Mouse (Mus musculus) urinary bladder, adult 18-20 months (tissue): ENCODE measurements at regions not wholly inside any gene's neighbourhood (a gene's known extent, or its start where the extent isn't known, plus 50 kb on each side); places are given as distances from the start of the nearest gene placed in this dataset.

Experiments
- DNase-seq, 2 experiments: peaks; one replicate each; pipeline ENCODE4 v3.0.0; 2022; ENCODE audit warnings: low spot score in 2 of 2, mixed read lengths in 2 of 2

DNA sequence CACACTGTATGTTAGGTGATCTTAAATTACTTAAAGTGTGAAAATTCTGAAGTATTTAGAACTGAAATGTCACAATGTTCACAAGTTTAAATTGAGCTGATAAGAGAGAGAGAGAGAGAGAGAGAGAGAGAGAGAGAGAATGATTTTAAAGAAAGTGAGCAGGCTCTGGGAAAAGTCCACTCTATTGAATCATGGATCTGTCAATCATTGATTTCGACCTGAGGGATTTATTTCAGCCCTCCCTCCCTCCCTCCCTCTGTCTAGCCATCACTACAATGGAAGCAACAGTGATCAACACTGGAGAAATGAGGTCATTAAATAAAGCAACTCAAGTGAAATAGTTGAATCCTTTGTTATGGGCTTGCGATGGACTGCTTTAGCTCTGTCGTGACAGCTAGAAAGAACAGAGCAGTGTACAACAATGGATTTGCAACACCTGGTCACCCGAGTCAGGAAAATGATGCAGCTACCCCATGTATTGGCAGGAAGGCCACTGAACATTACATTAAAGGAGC is 52.8 kb upstream of the Arid1b start:
- no peak for DNase-seq

DNA sequence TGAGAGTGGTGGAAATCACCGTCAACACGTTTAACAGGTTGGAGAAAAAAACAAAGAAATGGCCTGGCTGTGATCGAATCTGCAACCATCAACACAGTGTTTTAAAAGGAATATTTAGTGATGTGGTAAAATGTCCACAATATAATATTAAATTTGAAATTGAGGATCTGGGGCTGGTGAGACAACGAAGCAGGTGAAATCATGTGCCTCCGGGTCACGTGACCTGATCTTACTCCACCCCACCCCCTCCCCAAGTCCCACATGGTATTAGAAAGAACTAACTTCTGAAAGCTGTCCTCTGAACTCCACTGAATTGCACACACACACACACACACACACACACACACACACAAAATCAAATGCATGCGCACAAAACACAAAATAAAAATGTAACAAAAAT is 51.3 kb upstream of the Arid1b start:
- DNase-seq: no peak
